ENCODE assay signal across 15 mouse cellular contexts in the genomic region with DNA sequence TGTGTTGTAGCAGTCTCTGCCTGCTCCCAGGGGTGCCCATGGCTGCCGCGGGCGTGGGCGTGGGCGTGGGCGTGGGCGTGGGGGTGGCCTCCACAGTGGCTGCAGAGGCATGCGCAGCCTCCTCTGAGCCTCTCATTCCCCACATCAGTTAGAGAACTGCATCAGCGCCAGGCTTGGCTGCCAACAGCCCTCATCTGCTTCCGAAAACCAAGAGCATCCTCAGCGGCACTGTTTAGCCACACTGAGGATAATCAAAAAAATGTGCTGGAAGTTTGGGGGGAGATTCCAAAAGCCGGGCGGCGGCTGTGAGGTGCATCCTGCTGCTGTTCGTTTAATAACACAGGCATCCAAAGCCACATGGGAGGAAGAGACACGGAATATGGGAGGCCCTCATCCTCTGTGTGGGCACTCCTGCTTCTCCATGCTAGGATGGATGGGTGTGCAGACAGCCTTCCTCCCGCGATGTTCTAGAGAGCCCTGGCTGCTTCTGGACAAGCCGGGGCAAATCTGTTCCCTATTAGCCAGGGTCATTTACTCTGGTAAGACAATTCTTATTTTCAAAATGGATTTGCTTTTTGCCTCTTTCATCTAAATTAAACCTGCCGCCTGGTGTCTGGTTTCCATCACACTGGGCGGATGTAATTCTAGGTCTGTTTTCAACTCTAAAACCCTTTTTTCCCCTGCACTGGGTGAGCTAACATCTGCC. TPM values are rescaled to one million over a fixed set of nuclear protein-coding genes. Genes with fewer than 3 reads are reported as not detected.
DNase-seq lines count a peak whose midpoint lies in the region; ATAC-seq and TF ChIP-seq lines count a peak whose summit lies in the region.
"Had no signal": no experiment of that assay in that cellular context is flagged by ENCODE, and none has a peak within 500 bp of the region (broad histone marks: within the 10 kb centered on the region; RNA-seq: fewer than 3 reads in every experiment).

No protein-coding gene starts in this region.

- WGBS in embryonic facial prominence, embryonic 13.5 days: 33% methylated on average over 21 of the region's 21 CpGs
- WGBS in stomach, postnatal 0 days: 74% methylated on average over 21 of the region's 21 CpGs
- 91% methylated on average over 21 of the region's 21 CpGs for WGBS in midbrain, embryonic 14.5 days

- H3K4me2 ChIP-seq in embryonic facial prominence, embryonic 13.5 days: peak overlapping the region; percentile 12
- H3K4me2 ChIP-seq in stomach, postnatal 0 days (replicated peaks; ENCODE audit: low read depth): no peak overlapping the region
- no peak overlapping the region for H3K4me2 ChIP-seq in midbrain, embryonic 14.5 days (ENCODE audit: low read length)
- H3K4me2 ChIP-seq: lung, embryonic 15.5 days had no signal

- H3K4me3 ChIP-seq in embryonic facial prominence, embryonic 13.5 days: no peak overlapping the region
- no peak overlapping the region for H3K4me3 ChIP-seq in stomach, postnatal 0 days (ENCODE audit: low read depth, low read length)
- H3K4me3 ChIP-seq in midbrain, embryonic 14.5 days (replicated peaks; ENCODE audit: low read depth, low read length): no peak overlapping the region
- H3K4me3 ChIP-seq: heart, embryonic 10.5 days; lung, embryonic 15.5 days; megakaryocyte, embryonic 14.5 days had no signal

- H3K27me3 ChIP-seq in embryonic facial prominence, embryonic 13.5 days: no peaks in the 10 kb centered on the region
- no peaks in the 10 kb centered on the region for H3K27me3 ChIP-seq in stomach, postnatal 0 days (ENCODE audit: control insufficient read depth, insufficient read depth, low read length)
- no peaks in the 10 kb centered on the region for H3K27me3 ChIP-seq in midbrain, embryonic 14.5 days (ENCODE audit: control insufficient read depth, insufficient read depth, low read length)
- H3K27me3 ChIP-seq: lung, embryonic 15.5 days had no signal

- no peak for TF ChIP-seq CTCF in stomach, postnatal 0 days (IDR thresholded peaks at IDR 0.05; ENCODE audit: low read depth)

- 0 out of 2 replicates have a peak, but pooled peaks have one; percentile 11 for ATAC-seq in embryonic facial prominence, embryonic 13.5 days (ENCODE audit: insufficient number of reproducible peaks, insufficient read depth, low FRiP score, low TSS enrichment, low read depth)
- ATAC-seq in stomach, postnatal 0 days (ENCODE audit: low FRiP score, low TSS enrichment): no peak
- ATAC-seq in frontal cortex, adult (ENCODE audit: low TSS enrichment): no peak
- ATAC-seq in midbrain, embryonic 14.5 days (ENCODE audit: low FRiP score, low TSS enrichment): no peak
- ATAC-seq: CD4-positive, CD25-positive, alpha-beta regulatory T cell, adult 4 months had no signal

- H3K27ac ChIP-seq in embryonic facial prominence, embryonic 13.5 days: peak overlapping the region; percentile 80
- no peak overlapping the region for H3K27ac ChIP-seq in stomach, postnatal 0 days (replicated peaks)
- no peak overlapping the region for H3K27ac ChIP-seq in midbrain, embryonic 14.5 days (replicated peaks; ENCODE audit: low read depth, low read length)
- H3K27ac ChIP-seq: heart, embryonic 10.5 days; lung, embryonic 15.5 days had no signal

- peaks cover 28% of the 10 kb centered on the region for H3K36me3 ChIP-seq in embryonic facial prominence, embryonic 13.5 days
- no peaks in the 10 kb centered on the region; the same call in none of the 2 replicates for H3K36me3 ChIP-seq in stomach, postnatal 0 days (ENCODE audit: control insufficient read depth, insufficient read depth, low read length)
- peaks cover 34% of the 10 kb centered on the region for H3K36me3 ChIP-seq in midbrain, embryonic 14.5 days (ENCODE audit: control insufficient read depth, insufficient read depth, low read length)

- no peaks in the 10 kb centered on the region for H3K9me3 ChIP-seq in embryonic facial prominence, embryonic 13.5 days
- no peaks in the 10 kb centered on the region for H3K9me3 ChIP-seq in stomach, postnatal 0 days (ENCODE audit: control insufficient read depth, low read length)
- H3K9me3 ChIP-seq in midbrain, embryonic 14.5 days (ENCODE audit: control insufficient read depth, low read length): no peaks in the 10 kb centered on the region
- H3K9me3 ChIP-seq: heart, embryonic 10.5 days; lung, embryonic 15.5 days had no signal

- TF ChIP-seq EP300 in stomach, postnatal 0 days (optimal IDR thresholded peaks at IDR 0.05): no peak

- H3K4me1 ChIP-seq in embryonic facial prominence, embryonic 13.5 days: peaks cover 73% of the 10 kb centered on the region
- peaks cover 29% of the 10 kb centered on the region for H3K4me1 ChIP-seq in stomach, postnatal 0 days (replicated peaks; ENCODE audit: control insufficient read depth, insufficient read depth)
- H3K4me1 ChIP-seq in midbrain, embryonic 14.5 days (ENCODE audit: control insufficient read depth, insufficient read depth, low read length): peaks cover 18% of the 10 kb centered on the region

- no peak overlapping the region for H3K9ac ChIP-seq in embryonic facial prominence, embryonic 13.5 days
- no peak overlapping the region for H3K9ac ChIP-seq in stomach, postnatal 0 days (ENCODE audit: low read length)
- no peak overlapping the region for H3K9ac ChIP-seq in midbrain, embryonic 14.5 days (replicated peaks; ENCODE audit: low read length)
- H3K9ac ChIP-seq: lung, embryonic 15.5 days had no signal

- peak; percentile 32 for DNase-seq in gastrocnemius, postnatal 10 days
- DNase-seq in gastrocnemius, adult 18-20 months (ENCODE audit: low spot score): no peak
- peak; percentile 76 for DNase-seq in MN1 (ENCODE audit: low spot score)
- peak; percentile 63 for DNase-seq in hindlimb bud, embryonic 11.5 days (ENCODE audit: extremely low spot score, low read depth, low spot score)
- no peak for DNase-seq in stomach, postnatal 0 days (ENCODE audit: low spot score)
- DNase-seq in midbrain, embryonic 14.5 days: no peak
- DNase-seq: adrenal gland, adult 8-10 months; heart, postnatal 4 days; kidney, adult 18-20 months had no signal

RNA-seq across cellular contexts. Expression of a gene that starts 16.5 kb away (rescaled TPM):
- total RNA-seq in gastrocnemius, postnatal 10 days (2021): 10 to 100 TPM; 17.0 to 17.8 TPM
- 10 to 100 TPM; 29.7 to 29.9 TPM for total RNA-seq in gastrocnemius, adult 18-20 months (2021)
- 22.7 and 24.9 TPM in 2 replicates for polyA plus RNA-seq in embryonic facial prominence, embryonic 13.5 days (2015; fragmentation: Nextera tagmentation; extraction: Ambion mirVana)
- 4.8 and 6.3 TPM in 2 replicates for polyA plus RNA-seq in stomach, postnatal 0 days (2015; fragmentation: Nextera tagmentation; extraction: Ambion mirVana)
- polyA plus RNA-seq in midbrain, embryonic 14.5 days (2014; fragmentation: Nextera tagmentation; extraction: Ambion mirVana): 36.1 and 41.1 TPM in 2 replicates

RNA-seq across cellular contexts. Expression of a gene that starts 16.6 kb away (rescaled TPM):
- total RNA-seq in gastrocnemius, postnatal 10 days (2021): under 1 TPM in 1 of 2 experiments, not detected in 1; 0.31 TPM
- total RNA-seq in gastrocnemius, adult 18-20 months (2021): under 1 TPM in 1 of 2 experiments, not detected in 1; 0.26 TPM
- 6.7 and 7.1 TPM in 2 replicates for polyA plus RNA-seq in embryonic facial prominence, embryonic 13.5 days (2015; fragmentation: Nextera tagmentation; extraction: Ambion mirVana)
- polyA plus RNA-seq in stomach, postnatal 0 days (2015; fragmentation: Nextera tagmentation; extraction: Ambion mirVana): 0.92 and 1.2 TPM in 2 replicates
- polyA plus RNA-seq in midbrain, embryonic 14.5 days (2014; fragmentation: Nextera tagmentation; extraction: Ambion mirVana): 12.2 and 13.3 TPM in 2 replicates

RNA-seq across cellular contexts. Expression of a gene that starts 55.9 kb away (rescaled TPM):
- total RNA-seq in gastrocnemius, postnatal 10 days (2021): 10 to 100 TPM; 67.7 to 78.6 TPM
- total RNA-seq in gastrocnemius, adult 18-20 months (2021): 100 to 1,000 TPM; 174 to 191 TPM
- polyA plus RNA-seq in embryonic facial prominence, embryonic 13.5 days (2015; fragmentation: Nextera tagmentation; extraction: Ambion mirVana): 58.5 and 61.0 TPM in 2 replicates
- polyA plus RNA-seq in stomach, postnatal 0 days (2015; fragmentation: Nextera tagmentation; extraction: Ambion mirVana): 30.8 and 35.5 TPM in 2 replicates
- polyA plus RNA-seq in midbrain, embryonic 14.5 days (2014; fragmentation: Nextera tagmentation; extraction: Ambion mirVana): 58.6 and 67.2 TPM in 2 replicates

Comparison
In these comparisons a context has a peak if more than half of its experiments do, and no peak if none do; other contexts are left out.
1. DNase-seq: peak in gastrocnemius, postnatal 10 days (single experiment), MN1 (single experiment) and hindlimb bud, embryonic 11.5 days (single experiment); none in gastrocnemius, adult 18-20 months (single experiment), stomach, postnatal 0 days (single experiment) and midbrain, embryonic 14.5 days (single experiment).